Mouse (Mus musculus): ENCODE results near the gene Trim10. TPM values are rescaled to one million over a fixed set of nuclear protein-coding genes. Genes with fewer than 3 reads are reported as not detected.

The Trim10 gene
- polyA plus RNA-seq, 1 experiment, result 33.1 TPM

GRCm38 (mm10) chr17:36920239-36920638 lies 50.9 kb downstream of the Trim10 start:
- Histone ChIP-seq H3K4me1 (ENCODE audit: control insufficient read depth) (no peaks in the 10 kb centered on the region), H3K9me3 (ENCODE audit: control insufficient read depth, low read length) (no peaks in the 10 kb centered on the region), H3K27me3 (ENCODE audit: control insufficient read depth) (peaks cover 6% of the 10 kb centered on the region; the same call in 1 of the 2 replicates), H3K36me3 (ENCODE audit: control insufficient read depth) (no peaks in the 10 kb centered on the region), H3K4me3 (replicated peaks) (no peak overlapping the region)
- no peak for TF ChIP-seq GATA1 (IDR thresholded peaks at IDR 0.05; ENCODE audit: low read length)

- Histone ChIP-seq H3K36me3 (ENCODE audit: control insufficient read depth) (no peaks in the 10 kb centered on the region), H3K4me1 (ENCODE audit: control insufficient read depth) (no peaks in the 10 kb centered on the region), H3K9me3 (ENCODE audit: control insufficient read depth, low read length) (no peaks in the 10 kb centered on the region), H3K27me3 (ENCODE audit: control insufficient read depth) (peaks cover 6% of the 10 kb centered on the region; the same call in 1 of the 2 replicates), H3K4me3 (replicated peaks) (no peak overlapping the region)
- TF ChIP-seq GATA1 (IDR thresholded peaks at IDR 0.05; ENCODE audit: low read length) (no peak), TAL1 (IDR thresholded peaks at IDR 0.05; ENCODE audit: low read length) (no peak)
Measured at GRCm38 (mm10) chr17:36922715-36923114, 53.3 kb downstream of the Trim10 start.

DNA sequence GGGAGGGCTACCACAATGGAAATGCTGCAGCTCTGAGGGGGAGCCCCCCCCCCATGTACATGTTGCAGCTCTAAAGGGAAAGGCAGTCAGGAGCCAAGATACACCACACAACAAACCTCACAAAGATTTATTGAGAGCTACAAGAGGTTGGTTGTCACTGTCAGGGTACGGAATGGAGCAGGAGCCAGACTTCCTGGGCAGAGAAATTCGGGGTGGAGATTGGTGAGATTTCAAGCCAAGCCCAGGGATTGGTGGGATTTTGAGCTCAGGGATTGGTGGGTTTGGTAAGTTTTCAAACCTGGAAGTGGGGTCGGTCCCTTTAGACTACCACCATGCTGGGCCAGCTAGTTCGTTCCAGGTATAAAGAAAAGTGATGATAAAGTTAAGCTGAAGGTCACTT lies 54.1 kb downstream of the Trim10 start:
- no peak for TF ChIP-seq TAL1 (IDR thresholded peaks at IDR 0.05; ENCODE audit: low read length)
- TF ChIP-seq GATA1 (IDR thresholded peaks at IDR 0.05; ENCODE audit: low read length), result no peak
- no peaks in the 10 kb centered on the region for H3K4me1 ChIP-seq (ENCODE audit: control insufficient read depth)
- no peak overlapping the region for H3K4me3 ChIP-seq (replicated peaks)
- no peaks in the 10 kb centered on the region for H3K36me3 ChIP-seq (ENCODE audit: control insufficient read depth)
- no peaks in the 10 kb centered on the region for H3K9me3 ChIP-seq (ENCODE audit: control insufficient read depth, low read length)
- H3K27me3 ChIP-seq (ENCODE audit: control insufficient read depth), result peaks cover 6% of the 10 kb centered on the region; the same call in 1 of the 2 replicates

Other genes starting within 250 kb of the Trim10 start
- not detected in 2 replicates for gene H2-M9, start 226.9 kb upstream of the Trim10 start, polyA plus RNA-seq (2012)
- not detected in 2 replicates for gene H2-M1, start 197.4 kb upstream of the Trim10 start, polyA plus RNA-seq (2012)
- not detected in 2 replicates for gene H2-M10.5, start 96.7 kb upstream of the Trim10 start, polyA plus RNA-seq (2012)
- not detected in 2 replicates for gene H2-M10.6, start 57.4 kb upstream of the Trim10 start, polyA plus RNA-seq (2012)
- 2.5 and 2.7 TPM in 2 replicates for gene Trim26, start 32.4 kb upstream of the Trim10 start, polyA plus RNA-seq (2012)
- gene Trim15, start 2.4 kb upstream of the Trim10 start, polyA plus RNA-seq (2012), result 0.08 TPM in 2 replicates
- gene Trim40, start 20.5 kb downstream of the Trim10 start, polyA plus RNA-seq (2012), result not detected in 2 replicates
- 0.02 TPM in 1 of 2 replicates, not detected in the other for gene Trim31, start 28.5 kb downstream of the Trim10 start, polyA plus RNA-seq (2012)
- not detected in 2 replicates for gene Rnf39, start 73.3 kb downstream of the Trim10 start, polyA plus RNA-seq (2012)
- 7.6 and 9.0 TPM in 2 replicates for gene Ppp1r11, start 82.2 kb downstream of the Trim10 start, polyA plus RNA-seq (2012)
- 0.28 and 0.48 TPM in 2 replicates for gene Znrd1, start 89.0 kb downstream of the Trim10 start, polyA plus RNA-seq (2012)
- 0.04 and 0.07 TPM in 2 replicates for gene Znrd1as, start 89.0 kb downstream of the Trim10 start, polyA plus RNA-seq (2012)
- gene 2410137M14Rik, start 111.7 kb downstream of the Trim10 start, polyA plus RNA-seq (2012), result not detected in 2 replicates
- not detected in 2 replicates for gene H2-M5, start 120.0 kb downstream of the Trim10 start, polyA plus RNA-seq (2012)
- gene Zfp57, start 131.6 kb downstream of the Trim10 start, polyA plus RNA-seq (2012), result not detected in 2 replicates
- not detected in 2 replicates for gene Mog, start 153.8 kb downstream of the Trim10 start, polyA plus RNA-seq (2012)
- gene Gabbr1, start 176.4 kb downstream of the Trim10 start, polyA plus RNA-seq (2012), result 0.08 TPM in 1 of 2 replicates, not detected in the other
- gene Olfr90, start 218.9 kb downstream of the Trim10 start, polyA plus RNA-seq (2012), result not detected in 2 replicates
- 0.04 TPM in 1 of 2 replicates, not detected in the other for gene Olfr91, start 228.7 kb downstream of the Trim10 start, polyA plus RNA-seq (2012)

Data from erythroblast, embryonic 14.5 days (primary cell).